Mouse (Mus musculus): ENCODE results near the gene Tbcd. TPM values are rescaled to one million over a fixed set of nuclear protein-coding genes. Genes with fewer than 3 reads are reported as not detected.

Gene Tbcd
- polyA plus RNA-seq, 1 experiment: not detected

DNA sequence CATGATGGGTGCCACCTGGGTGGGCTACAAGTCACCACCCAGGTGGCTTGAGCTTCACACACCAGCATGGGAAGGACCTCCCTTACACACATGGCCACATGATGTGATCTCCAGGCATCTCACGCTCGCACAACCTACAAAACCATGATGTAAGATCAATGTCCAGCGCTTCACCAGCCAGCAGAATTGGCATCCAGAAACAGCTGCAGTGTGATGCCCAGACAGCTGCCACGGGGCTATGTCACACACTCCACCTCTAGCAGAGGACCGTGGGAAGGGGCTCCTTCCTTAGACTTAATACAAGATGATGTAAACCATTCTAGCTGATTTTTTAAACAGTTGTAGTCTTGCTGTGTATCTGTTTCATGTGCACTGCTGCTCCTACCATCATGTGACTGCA, 175.8 kb downstream of the Tbcd start:
- no peak overlapping the region for H3K4me3 ChIP-seq (ENCODE audit: insufficient read depth, low read depth, low read length)
- peaks cover 4% of the 10 kb centered on the region; the same call in 1 of the 2 replicates for H3K4me1 ChIP-seq (ENCODE audit: control insufficient read depth, insufficient read depth, low read length)
- WGBS: 89% methylated on average over 5 of the region's 5 CpGs
- TF ChIP-seq POLR2A (IDR thresholded peaks at IDR 0.05; ENCODE audit: insufficient read depth, low read depth, low read length) (no peak), CTCF (IDR thresholded peaks at IDR 0.05; ENCODE audit: insufficient read depth, low read depth, low read length) (no peak)
- H3K27ac ChIP-seq (ENCODE audit: insufficient read depth, low read depth, low read length): no peak overlapping the region

- 94% methylated on average over 6 of the region's 6 CpGs for WGBS
- no peak overlapping the region for H3K4me3 ChIP-seq (ENCODE audit: insufficient read depth, low read depth, low read length)
- TF ChIP-seq CTCF (IDR thresholded peaks at IDR 0.05; ENCODE audit: insufficient read depth, low read depth, low read length) (no peak), POLR2A (IDR thresholded peaks at IDR 0.05; ENCODE audit: insufficient read depth, low read depth, low read length) (no peak)
- peaks cover 4% of the 10 kb centered on the region; the same call in 1 of the 2 replicates for H3K4me1 ChIP-seq (ENCODE audit: control insufficient read depth, insufficient read depth, low read length)
- H3K27ac ChIP-seq (ENCODE audit: insufficient read depth, low read depth, low read length): no peak overlapping the region
Measured at GRCm38 (mm10) chr11:121629529-121629928, 177.8 kb downstream of the Tbcd start.

DNA sequence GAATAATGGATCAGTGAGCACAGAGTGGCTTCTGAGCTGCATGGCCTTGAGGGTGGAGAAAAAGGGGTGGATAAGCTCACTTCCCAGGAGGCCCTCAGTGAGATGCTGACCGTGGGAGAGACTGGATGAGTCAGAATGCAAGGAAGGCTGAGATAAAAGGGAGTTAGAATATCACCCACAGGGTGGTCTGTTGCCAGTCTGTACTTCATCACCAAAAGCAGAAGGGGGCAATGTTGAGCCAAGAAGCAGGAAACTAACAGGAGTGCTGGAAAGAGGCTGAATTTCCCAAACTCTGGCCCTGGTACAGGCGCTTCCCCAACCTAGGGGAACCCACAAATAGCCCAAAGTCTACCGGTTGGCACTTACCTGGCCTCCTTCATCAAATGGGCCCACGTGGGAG, 178.7 kb downstream of the Tbcd start:
- H3K27ac ChIP-seq (ENCODE audit: insufficient read depth, low read depth, low read length): no peak overlapping the region
- TF ChIP-seq CTCF (IDR thresholded peaks at IDR 0.05; ENCODE audit: insufficient read depth, low read depth, low read length) (no peak), POLR2A (IDR thresholded peaks at IDR 0.05; ENCODE audit: insufficient read depth, low read depth, low read length) (no peak)
- 80% methylated on average over 4 of the region's 4 CpGs for WGBS
- peaks cover 4% of the 10 kb centered on the region; the same call in 1 of the 2 replicates for H3K4me1 ChIP-seq (ENCODE audit: control insufficient read depth, insufficient read depth, low read length)
- no peak overlapping the region for H3K4me3 ChIP-seq (ENCODE audit: insufficient read depth, low read depth, low read length)

DNA sequence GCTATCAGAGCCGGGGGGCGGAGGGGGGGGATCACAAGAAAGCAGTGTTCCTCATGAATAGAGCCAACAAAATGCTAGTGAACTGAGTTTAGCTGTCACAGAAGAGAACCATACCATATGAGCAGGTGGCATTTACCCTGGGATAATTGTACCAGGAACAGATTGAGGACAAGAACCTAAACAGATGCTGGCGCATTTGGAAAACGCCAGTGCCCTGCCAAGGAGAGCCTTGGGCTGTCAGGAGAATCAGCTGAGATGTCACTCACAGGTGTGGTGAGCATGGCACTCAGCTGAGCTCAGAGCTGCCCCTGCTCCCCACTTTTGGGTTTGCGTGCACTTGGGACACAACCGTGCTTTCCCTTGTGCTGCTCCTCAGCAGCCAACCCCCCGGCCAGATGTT, 179.7 kb downstream of the Tbcd start:
- WGBS: 85% methylated on average over 7 of the region's 7 CpGs
- Histone ChIP-seq H3K4me3 (ENCODE audit: insufficient read depth, low read depth, low read length) (no peak overlapping the region), H3K4me1 (ENCODE audit: control insufficient read depth, insufficient read depth, low read length) (peaks cover 4% of the 10 kb centered on the region; the same call in 1 of the 2 replicates), H3K27ac (ENCODE audit: insufficient read depth, low read depth, low read length) (no peak overlapping the region)
- TF ChIP-seq POLR2A (IDR thresholded peaks at IDR 0.05; ENCODE audit: insufficient read depth, low read depth, low read length) (no peak), CTCF (IDR thresholded peaks at IDR 0.05; ENCODE audit: insufficient read depth, low read depth, low read length) (no peak)

GRCm38 (mm10) chr11:121636646-121637045, 184.9 kb downstream of the Tbcd start:
- Histone ChIP-seq H3K4me1 (ENCODE audit: control insufficient read depth, insufficient read depth, low read length) (no peaks in the 10 kb centered on the region), H3K4me3 (ENCODE audit: insufficient read depth, low read depth, low read length) (no peak overlapping the region), H3K27ac (ENCODE audit: insufficient read depth, low read depth, low read length) (no peak overlapping the region)
- 93% methylated on average over 10 of the region's 10 CpGs for WGBS
- TF ChIP-seq CTCF (IDR thresholded peaks at IDR 0.05; ENCODE audit: insufficient read depth, low read depth, low read length): no peak
- no peak for TF ChIP-seq POLR2A (IDR thresholded peaks at IDR 0.05; ENCODE audit: insufficient read depth, low read depth, low read length)

DNA sequence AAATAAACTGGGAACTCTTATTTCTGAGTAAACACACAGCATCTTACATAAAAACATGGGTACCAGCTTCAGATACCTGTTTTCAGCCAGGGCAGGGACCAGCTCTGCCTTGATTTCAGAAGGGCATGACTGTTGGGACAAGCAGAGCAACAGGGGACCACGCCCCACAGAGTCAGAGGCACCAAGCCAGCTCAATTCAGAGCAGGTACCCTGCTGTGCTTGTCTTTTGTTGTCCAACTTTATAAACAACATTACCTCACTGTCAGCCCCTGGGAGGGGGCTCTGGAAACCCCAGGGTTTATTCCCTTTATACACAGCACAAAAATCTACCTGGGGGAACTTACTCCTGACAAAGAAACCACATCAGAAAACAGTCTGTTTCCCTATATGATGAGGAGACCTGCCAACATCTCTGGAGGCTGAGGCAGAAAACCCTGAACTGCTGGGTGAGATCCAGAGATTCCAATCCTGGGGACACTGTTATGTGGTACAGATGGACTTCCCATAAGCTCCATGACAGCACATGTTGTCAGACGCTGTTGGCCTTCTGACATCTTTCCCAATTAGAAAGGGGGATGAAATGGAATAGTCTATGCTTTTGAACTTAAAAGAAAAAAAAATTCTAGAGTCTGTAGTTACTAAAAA, 189.9 kb downstream of the Tbcd start:
- 0 out of 2 replicates have a peak, but pooled peaks cover 2% of the 10 kb centered on the region for H3K4me1 ChIP-seq (ENCODE audit: control insufficient read depth, insufficient read depth, low read length)
- no peak overlapping the region for H3K27ac ChIP-seq (ENCODE audit: insufficient read depth, low read depth, low read length)
- H3K4me3 ChIP-seq (ENCODE audit: insufficient read depth, low read depth, low read length): no peak overlapping the region
- no peak for TF ChIP-seq POLR2A (IDR thresholded peaks at IDR 0.05; ENCODE audit: insufficient read depth, low read depth, low read length)
- TF ChIP-seq CTCF (IDR thresholded peaks at IDR 0.05; ENCODE audit: insufficient read depth, low read depth, low read length): no peak
- WGBS: 63% methylated on average over 2 of the region's 2 CpGs

GRCm38 (mm10) chr11:121645394-121645793, 193.6 kb downstream of the Tbcd start:
- Histone ChIP-seq H3K27ac (ENCODE audit: insufficient read depth, low read depth, low read length) (no peak overlapping the region), H3K4me3 (ENCODE audit: insufficient read depth, low read depth, low read length) (no peak overlapping the region), H3K4me1 (ENCODE audit: control insufficient read depth, insufficient read depth, low read length) (0 out of 2 replicates have a peak, but pooled peaks cover 2% of the 10 kb centered on the region)
- 86% methylated on average over 6 of the region's 6 CpGs for WGBS
- TF ChIP-seq POLR2A (IDR thresholded peaks at IDR 0.05; ENCODE audit: insufficient read depth, low read depth, low read length): no peak
- TF ChIP-seq CTCF (IDR thresholded peaks at IDR 0.05; ENCODE audit: insufficient read depth, low read depth, low read length): no peak

DNA sequence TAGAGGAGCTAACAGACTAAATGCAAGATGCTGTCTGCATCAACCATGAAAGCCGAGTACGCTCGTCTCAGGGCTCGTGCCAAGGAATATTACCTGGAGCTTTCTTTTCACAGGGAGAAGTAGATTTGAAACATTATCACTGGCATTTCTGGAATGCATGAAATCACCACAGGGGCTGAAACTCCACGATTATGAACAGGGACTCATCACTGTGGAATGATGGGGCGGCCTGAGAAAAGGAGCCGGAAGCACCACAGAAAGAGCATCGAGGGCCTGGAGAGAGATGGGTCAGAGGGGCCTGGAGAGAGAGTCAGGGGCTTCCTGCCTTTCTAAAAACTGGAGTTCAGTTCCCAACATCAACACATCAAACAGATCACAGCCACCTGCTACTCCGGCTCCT, 195.6 kb downstream of the Tbcd start:
- 89% methylated on average over 9 of the region's 9 CpGs for WGBS
- Histone ChIP-seq H3K4me1 (ENCODE audit: control insufficient read depth, insufficient read depth, low read length) (0 out of 2 replicates have a peak, but pooled peaks cover 2% of the 10 kb centered on the region), H3K4me3 (ENCODE audit: insufficient read depth, low read depth, low read length) (no peak overlapping the region), H3K27ac (ENCODE audit: insufficient read depth, low read depth, low read length) (no peak overlapping the region)
- no peak for TF ChIP-seq CTCF (IDR thresholded peaks at IDR 0.05; ENCODE audit: insufficient read depth, low read depth, low read length)
- TF ChIP-seq POLR2A (IDR thresholded peaks at IDR 0.05; ENCODE audit: insufficient read depth, low read depth, low read length): no peak

- TF ChIP-seq POLR2A (IDR thresholded peaks at IDR 0.05; ENCODE audit: insufficient read depth, low read depth, low read length): no peak
- no peak for TF ChIP-seq CTCF (IDR thresholded peaks at IDR 0.05; ENCODE audit: insufficient read depth, low read depth, low read length)
- 0 out of 2 replicates have a peak, but pooled peaks cover 2% of the 10 kb centered on the region for H3K4me1 ChIP-seq (ENCODE audit: control insufficient read depth, insufficient read depth, low read length)
- 92% methylated on average over 5 of the region's 5 CpGs for WGBS
Measured at GRCm38 (mm10) chr11:121648166-121648565, 196.4 kb downstream of the Tbcd start.

More at GRCm38 (mm10) chr11:121648166-121648565, 196.4 kb downstream of the Tbcd start:
- Histone ChIP-seq H3K4me3 (ENCODE audit: insufficient read depth, low read depth, low read length) (no peak overlapping the region), H3K27ac (ENCODE audit: insufficient read depth, low read depth, low read length) (no peak overlapping the region)
